Mouse (Mus musculus): ENCODE measurements around the gene Nkapd1. TPM values are rescaled to one million over a fixed set of nuclear protein-coding genes. Genes with fewer than 3 reads are reported as not detected.

Gene Nkapd1
- total RNA-seq, 2 experiments from 2014 or later: 7.7 to 10.4 TPM

Other genes starting within 250 kb of the Nkapd1 start
- not detected for gene Plet1, start 122.9 kb downstream of the Nkapd1 start, total RNA-seq (2021)
- gene Pts, start 88.7 kb downstream of the Nkapd1 start, total RNA-seq (2021): 10 to 100 TPM in 1 of 2 experiments, 1 to 10 TPM in 1; 8.5 to 11.2 TPM
- under 1 TPM; 0.43 to 0.75 TPM for gene Il18, start 62.6 kb downstream of the Nkapd1 start, total RNA-seq (2021)
- gene Bco2, start 62.3 kb downstream of the Nkapd1 start, total RNA-seq (2021): under 1 TPM; 0.28 to 0.40 TPM
- not detected for gene Tex12, start 56.1 kb downstream of the Nkapd1 start, total RNA-seq (2021)
- gene Sdhd, start 13.7 kb downstream of the Nkapd1 start, total RNA-seq (2021): 100 to 1,000 TPM; 338 to 360 TPM
- gene Timm8b, start 13.6 kb downstream of the Nkapd1 start, total RNA-seq (2021): 100 to 1,000 TPM; 182 to 200 TPM
- gene Pih1d2, start 143 bp downstream of the Nkapd1 start, total RNA-seq (2021): under 1 TPM; 0.20 to 0.43 TPM
- gene Dlat, start 42.3 kb upstream of the Nkapd1 start, total RNA-seq (2021): 100 to 1,000 TPM; 228 to 279 TPM
- gene Dixdc1, start 122.1 kb upstream of the Nkapd1 start, total RNA-seq (2021): 1 to 10 TPM; 2.4 to 4.0 TPM
- gene 2310030G06Rik, start 129.1 kb upstream of the Nkapd1 start, total RNA-seq (2021): 1 to 10 TPM; 1.5 to 6.5 TPM
- gene Cryab, start 133.9 kb upstream of the Nkapd1 start, total RNA-seq (2021): 1,000 to 10,000 TPM; 1,104 to 3,330 TPM
- 100 to 1,000 TPM; 106 to 134 TPM for gene Hspb2, start 134.9 kb upstream of the Nkapd1 start, total RNA-seq (2021)
- gene Fdxacb1, start 150.8 kb upstream of the Nkapd1 start, total RNA-seq (2021): 1 to 10 TPM; 3.7 to 3.9 TPM
- 10 to 100 TPM in 1 of 2 experiments, 1 to 10 TPM in 1; 9.0 to 10.5 TPM for gene Alg9, start 157.6 kb upstream of the Nkapd1 start, total RNA-seq (2021)
- 10 to 100 TPM in 1 of 2 experiments, 1 to 10 TPM in 1; 9.0 to 10.7 TPM for gene 1110032A03Rik, start 158.1 kb upstream of the Nkapd1 start, total RNA-seq (2021)
- gene Ppp2r1b, start 227.8 kb upstream of the Nkapd1 start, total RNA-seq (2021): 1 to 10 TPM; 5.0 to 7.9 TPM

Data from gastrocnemius, postnatal 25 days (tissue).